Mouse (Mus musculus): ENCODE results near the gene Tsc2.

DNA sequence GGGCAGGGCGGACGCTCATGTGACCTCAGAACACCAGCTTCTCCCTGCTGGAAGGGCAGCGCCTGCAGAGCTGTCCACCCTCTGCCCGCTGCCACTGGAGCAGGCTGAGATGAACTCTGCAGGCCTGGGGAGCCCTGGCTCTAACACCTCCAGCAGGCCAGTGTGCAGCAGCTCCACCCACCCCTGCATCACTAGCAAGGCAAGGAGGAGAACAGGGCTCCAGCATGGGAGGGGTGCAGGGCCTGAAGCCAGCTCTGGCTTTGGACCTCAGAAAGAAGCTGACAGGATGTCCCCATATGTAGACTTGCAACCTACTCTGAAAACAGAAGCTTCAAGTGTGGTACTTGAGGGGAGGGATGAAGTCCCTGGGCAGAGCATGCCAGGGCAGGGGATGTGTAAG is 31.9 kb downstream of the Tsc2 start:
- TF ChIP-seq POLR2A (IDR thresholded peaks at IDR 0.05; ENCODE audit: insufficient read depth, low read length) = no peak
- no peak for TF ChIP-seq CTCF (IDR thresholded peaks at IDR 0.05; ENCODE audit: low read depth, low read length)
- no peak for TF ChIP-seq EP300 (IDR thresholded peaks at IDR 0.05; ENCODE audit: insufficient read depth, low read depth, low read length)

Measured in ES-Bruce4 (cell line).